Mouse (Mus musculus): ENCODE data around the gene Gabbr2.

DNA sequence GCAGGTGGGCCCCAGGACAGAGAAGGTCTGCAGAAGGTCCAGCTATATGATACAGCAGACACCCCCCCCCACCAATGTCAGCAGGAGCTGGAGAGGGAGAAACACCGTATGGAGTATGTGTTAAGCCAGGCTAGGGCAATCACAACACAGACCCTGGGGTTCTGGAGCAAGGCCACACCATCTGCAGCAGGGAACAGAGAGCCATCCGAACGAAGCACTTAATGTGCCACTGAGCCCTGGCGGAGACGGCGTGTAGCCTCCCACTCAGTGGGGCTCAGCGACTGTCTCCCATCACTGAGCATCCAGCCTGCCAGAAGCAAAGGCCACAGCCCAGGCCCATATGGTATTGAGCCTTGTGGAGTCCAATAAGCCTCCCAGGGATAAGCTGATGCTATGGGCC, 33.7 kb downstream of the Gabbr2 start:
- TF ChIP-seq EP300 (optimal IDR thresholded peaks at IDR 0.05) (no peak), CTCF (IDR thresholded peaks at IDR 0.05; ENCODE audit: low read depth) (no peak)

Data from stomach, postnatal 0 days (tissue).